Comparison of ENCODE assay signal across 16 mouse cellular contexts in the genomic region with DNA sequence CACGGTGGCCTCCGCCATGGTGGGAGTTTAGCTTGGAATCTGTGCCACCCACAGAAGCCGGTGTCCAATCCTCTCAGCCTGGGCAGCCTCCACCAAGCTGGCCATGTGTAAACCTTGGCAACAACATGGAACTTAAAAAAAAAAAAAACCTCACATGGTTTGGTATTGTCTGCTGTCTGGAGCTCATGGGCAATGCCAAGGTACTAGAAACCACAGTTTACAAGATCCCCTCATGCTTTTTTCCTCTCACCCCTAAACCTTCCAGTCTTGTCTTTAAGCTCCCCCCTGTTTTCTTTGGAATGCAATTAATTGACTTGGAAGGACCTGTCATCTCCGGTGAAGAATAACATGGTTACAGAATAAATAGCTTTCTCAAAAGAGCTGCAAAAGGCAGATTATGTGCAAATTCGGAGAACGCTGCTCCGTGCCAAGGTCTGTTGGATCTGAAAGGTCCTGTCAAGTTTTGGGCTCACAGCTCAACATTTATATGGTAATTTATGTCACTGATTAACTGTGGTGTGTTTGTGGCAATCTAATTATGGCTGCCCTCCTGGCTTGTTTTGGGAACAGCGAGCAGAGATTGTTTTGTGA.
A peak's percentile ranks its signal among the peaks of the same experiment; 100 is the strongest.
DNase-seq lines count a peak whose midpoint lies in the region; ATAC-seq lines count a peak whose summit lies in the region.
"Had no signal": no experiment of that assay in that cellular context is flagged by ENCODE, and none has a peak within 500 bp of the region (broad histone marks: within the 10 kb centered on the region; RNA-seq: fewer than 3 reads in every experiment).

No protein-coding gene starts in this region.

- intact Hi-C loops in left cerebral cortex, postnatal 4 days (cut with DNase I), result no loop called here
- intact Hi-C loops in left cerebral cortex, postnatal 36 days (cut with DNase I), result no loop called here

- ATAC-seq in forebrain, embryonic 14.5 days, result peak; percentile 75
- no peak for ATAC-seq in forebrain, embryonic 12.5 days (ENCODE audit: low FRiP score)
- ATAC-seq in kidney, embryonic 16.5 days (ENCODE audit: low FRiP score, low TSS enrichment), result no peak

- no peaks in the 10 kb centered on the region for H3K36me3 ChIP-seq in forebrain, embryonic 14.5 days (ENCODE audit: control insufficient read depth, insufficient read depth, low read length)
- H3K36me3 ChIP-seq in forebrain, embryonic 12.5 days (replicated peaks), result no peaks in the 10 kb centered on the region
- H3K36me3 ChIP-seq in kidney, embryonic 16.5 days (ENCODE audit: insufficient read depth, low read length), result no peaks in the 10 kb centered on the region
- H3K36me3 ChIP-seq: embryonic facial prominence, embryonic 12.5 days; limb, embryonic 15.5 days; lung, embryonic 15.5 days had no signal

- 43% methylated on average over 8 of the region's 8 CpGs for WGBS in forebrain, embryonic 14.5 days
- 74% methylated on average over 8 of the region's 8 CpGs for WGBS in forebrain, embryonic 12.5 days
- WGBS in kidney, embryonic 16.5 days, result 61% methylated on average over 8 of the region's 8 CpGs

- H3K27me3 ChIP-seq in forebrain, embryonic 14.5 days (replicated peaks; ENCODE audit: control insufficient read depth, insufficient read depth, low read length), result no peaks in the 10 kb centered on the region
- no peaks in the 10 kb centered on the region for H3K27me3 ChIP-seq in forebrain, embryonic 12.5 days
- H3K27me3 ChIP-seq in kidney, embryonic 16.5 days (ENCODE audit: insufficient read depth, low read length), result no peaks in the 10 kb centered on the region
- H3K27me3 ChIP-seq: embryonic facial prominence, embryonic 12.5 days; limb, embryonic 15.5 days; lung, embryonic 15.5 days; neural tube, embryonic 15.5 days had no signal

- no peak overlapping the region for H3K27ac ChIP-seq in forebrain, embryonic 14.5 days (ENCODE audit: low read depth, low read length)
- no peak overlapping the region for H3K27ac ChIP-seq in forebrain, embryonic 12.5 days
- 0 out of 2 replicates have a peak overlapping the region, but pooled peaks have one; percentile 8 for H3K27ac ChIP-seq in kidney, embryonic 16.5 days (ENCODE audit: low read length)
- H3K27ac ChIP-seq: embryonic facial prominence, embryonic 12.5 days; limb, embryonic 15.5 days; lung, embryonic 15.5 days; neural tube, embryonic 15.5 days had no signal

- H3K4me3 ChIP-seq in forebrain, embryonic 14.5 days (ENCODE audit: low read depth, low read length), result no peak overlapping the region
- no peak overlapping the region for H3K4me3 ChIP-seq in forebrain, embryonic 12.5 days (replicated peaks)
- no peak overlapping the region for H3K4me3 ChIP-seq in kidney, embryonic 16.5 days (ENCODE audit: low read length)
- H3K4me3 ChIP-seq: embryonic facial prominence, embryonic 12.5 days; limb, embryonic 15.5 days; lung, embryonic 15.5 days; neural tube, embryonic 15.5 days had no signal

- no peak overlapping the region for H3K9ac ChIP-seq in forebrain, embryonic 14.5 days (ENCODE audit: low read length)
- no peak overlapping the region for H3K9ac ChIP-seq in forebrain, embryonic 12.5 days
- no peak overlapping the region for H3K9ac ChIP-seq in kidney, embryonic 16.5 days (replicated peaks; ENCODE audit: low read length)
- H3K9ac ChIP-seq: embryonic facial prominence, embryonic 12.5 days; limb, embryonic 15.5 days; lung, embryonic 15.5 days; neural tube, embryonic 15.5 days had no signal

- H3K4me2 ChIP-seq in forebrain, embryonic 14.5 days (ENCODE audit: low read length), result no peak overlapping the region
- H3K4me2 ChIP-seq in forebrain, embryonic 12.5 days, result no peak overlapping the region
- H3K4me2 ChIP-seq in kidney, embryonic 16.5 days (replicated peaks; ENCODE audit: low read depth, low read length), result no peak overlapping the region
- H3K4me2 ChIP-seq: embryonic facial prominence, embryonic 12.5 days; limb, embryonic 15.5 days; lung, embryonic 15.5 days; neural tube, embryonic 15.5 days had no signal

- H3K9me3 ChIP-seq in forebrain, embryonic 14.5 days (replicated peaks; ENCODE audit: control insufficient read depth, low read length), result no peaks in the 10 kb centered on the region
- H3K9me3 ChIP-seq in forebrain, embryonic 12.5 days, result peaks cover 3% of the 10 kb centered on the region; the same call in 1 of the 2 replicates
- H3K9me3 ChIP-seq in kidney, embryonic 16.5 days (ENCODE audit: low read length), result no peaks in the 10 kb centered on the region
- H3K9me3 ChIP-seq: embryonic facial prominence, embryonic 12.5 days; limb, embryonic 15.5 days; lung, embryonic 15.5 days had no signal

- DNase-seq in forebrain, embryonic 14.5 days (ENCODE audit: low spot score), result peak; percentile 81
- DNase-seq in left cerebral cortex, postnatal 4 days, result peak; percentile 60
- DNase-seq in left cerebral cortex, postnatal 36 days (ENCODE audit: low spot score in 2 of 2), result no peak
- peak; percentile 76 for DNase-seq in adipocyte (ENCODE audit: low spot score)
- DNase-seq in urinary bladder, postnatal 4 days (ENCODE audit: low spot score in 2 of 2), result no peak
- DNase-seq in adrenal gland, postnatal 14 days, result no peak
- DNase-seq: B cell, adult 2 months; heart, adult 11 months; right cerebral cortex, adult 18-20 months; thymus, adult 2 months had no signal

- 0 out of 2 replicates have a peak, but pooled peaks cover 5% of the 10 kb centered on the region for H3K4me1 ChIP-seq in forebrain, embryonic 14.5 days (ENCODE audit: control insufficient read depth, insufficient read depth, low read length)
- H3K4me1 ChIP-seq in forebrain, embryonic 12.5 days, result no peaks in the 10 kb centered on the region
- peaks cover 14% of the 10 kb centered on the region; the same call in 1 of the 2 replicates for H3K4me1 ChIP-seq in kidney, embryonic 16.5 days (ENCODE audit: insufficient read depth, low read length)
- H3K4me1 ChIP-seq: embryonic facial prominence, embryonic 12.5 days; limb, embryonic 15.5 days; lung, embryonic 15.5 days; neural tube, embryonic 15.5 days had no signal

Comparison
In these comparisons a context has a peak if more than half of its experiments do, and no peak if none do; other contexts are left out.
1. DNase-seq: peak in forebrain, embryonic 14.5 days (single experiment), left cerebral cortex, postnatal 4 days (single experiment) and adipocyte (single experiment); none in left cerebral cortex, postnatal 36 days (0 of 2), urinary bladder, postnatal 4 days (0 of 2) and adrenal gland, postnatal 14 days (single experiment).